Mouse (Mus musculus) embryo, embryonic 9.5 days (tissue): ENCODE results near the gene Plxna2.

Experiments used
- DNase-seq: peaks from one replicate; pipeline ENCODE4 v3.0.0-alpha.2; 2017; ENCODE audit errors: extremely low spot score

The Plxna2 gene

DNA sequence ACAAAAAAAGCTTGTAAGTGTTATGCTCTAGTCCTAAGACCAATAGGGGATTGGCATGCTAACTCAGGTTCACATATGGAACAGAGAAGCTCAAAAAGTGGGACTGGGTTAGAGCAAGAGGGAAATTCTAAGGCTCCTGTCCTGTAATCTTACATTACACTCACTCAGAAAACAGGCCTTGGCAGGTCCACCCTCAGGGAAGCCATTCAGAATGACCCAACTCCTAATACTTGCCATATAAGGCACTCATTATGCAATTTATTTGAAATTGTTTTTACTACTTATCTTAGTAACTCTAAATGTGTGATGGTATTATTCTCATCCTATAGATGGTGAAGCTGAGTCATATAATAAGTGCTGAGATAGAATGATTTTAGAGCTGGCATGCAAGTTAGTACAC lies 146.9 kb downstream of the Plxna2 start:
- DNase-seq, result no peak

GRCm38 (mm10) chr1:194768799-194769198 lies 150.8 kb downstream of the Plxna2 start:
- DNase-seq, result no peak

DNA sequence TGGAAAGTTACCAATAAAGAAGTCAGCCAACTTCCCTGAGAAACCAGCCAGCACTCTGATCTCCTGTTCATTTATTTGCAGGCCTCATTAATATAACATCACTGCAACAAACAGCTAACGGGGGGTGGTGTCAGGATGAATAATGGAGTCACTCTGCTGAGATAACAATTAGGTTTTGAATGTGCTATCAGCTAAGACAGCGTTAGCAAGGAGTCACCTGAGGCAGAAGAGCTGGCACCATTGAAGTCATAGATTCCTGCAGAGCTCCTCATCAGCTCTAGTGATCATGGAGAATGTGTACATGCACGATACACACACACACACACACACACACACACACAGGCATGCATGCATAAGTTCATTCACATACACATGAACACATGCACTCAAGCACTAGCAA lies 154.0 kb downstream of the Plxna2 start:
- no peak for DNase-seq

DNA sequence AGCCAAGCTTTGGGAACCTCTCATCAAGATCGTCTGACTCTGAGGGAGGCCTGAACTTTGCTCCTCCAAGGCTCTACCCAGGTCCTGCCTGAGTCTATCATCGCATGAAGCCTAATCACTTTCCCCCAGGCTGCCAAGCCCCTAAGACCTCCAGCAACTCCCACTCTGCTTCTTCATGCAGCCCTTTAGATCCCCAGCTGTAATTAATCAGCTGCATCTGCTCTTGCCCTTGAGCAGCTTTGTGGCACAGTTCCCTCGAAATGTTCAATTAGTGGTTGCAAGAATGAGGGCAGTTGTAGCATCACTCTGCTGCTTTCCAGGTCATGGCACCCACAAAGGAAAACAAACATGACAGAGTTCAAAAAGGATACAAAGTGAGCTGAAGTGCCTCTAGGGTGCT lies 155.9 kb downstream of the Plxna2 start:
- DNase-seq, result peak; percentile 4

DNA sequence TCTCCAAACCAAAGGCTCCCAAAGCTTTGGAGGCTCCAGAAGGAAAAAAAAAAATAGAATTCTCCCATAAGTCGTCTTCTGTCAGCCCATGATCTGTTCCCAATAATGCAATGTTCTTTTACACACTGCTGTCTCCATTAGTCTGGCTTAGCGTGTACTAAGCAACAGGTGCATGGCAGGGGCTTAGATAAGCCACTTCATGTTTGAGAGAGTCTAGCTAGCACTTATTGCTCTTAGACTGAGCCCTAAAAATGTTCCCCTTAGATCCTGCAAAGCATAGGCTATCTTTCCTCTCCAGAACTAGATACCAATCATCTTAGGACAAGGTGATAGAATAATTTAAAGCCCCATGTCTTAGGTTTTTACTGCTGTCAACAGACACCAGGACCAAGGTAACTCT lies 156.3 kb downstream of the Plxna2 start:
- DNase-seq, result no peak

DNA sequence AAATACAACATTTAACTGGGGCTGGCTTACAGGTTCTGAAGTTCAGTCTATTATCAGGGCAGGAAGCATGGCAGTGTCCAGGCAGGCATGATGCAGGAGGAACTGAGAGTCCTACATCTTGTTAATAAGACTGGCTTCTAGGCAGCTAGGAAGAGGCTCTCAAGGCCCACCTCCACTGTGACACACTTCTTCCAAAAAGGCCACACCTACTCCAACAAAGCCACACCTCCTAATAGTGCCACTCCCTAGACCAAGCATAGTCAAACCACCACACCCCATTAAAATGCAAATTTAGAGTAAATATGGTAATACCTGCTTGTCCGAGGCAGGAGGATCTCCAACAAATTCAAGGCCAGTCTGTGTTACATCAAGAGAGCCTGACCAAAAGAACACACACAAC lies 156.7 kb downstream of the Plxna2 start:
- DNase-seq, result no peak

- no peak for DNase-seq
Measured at GRCm38 (mm10) chr1:194775656-194776374, 157.8 kb downstream of the Plxna2 start.

DNA sequence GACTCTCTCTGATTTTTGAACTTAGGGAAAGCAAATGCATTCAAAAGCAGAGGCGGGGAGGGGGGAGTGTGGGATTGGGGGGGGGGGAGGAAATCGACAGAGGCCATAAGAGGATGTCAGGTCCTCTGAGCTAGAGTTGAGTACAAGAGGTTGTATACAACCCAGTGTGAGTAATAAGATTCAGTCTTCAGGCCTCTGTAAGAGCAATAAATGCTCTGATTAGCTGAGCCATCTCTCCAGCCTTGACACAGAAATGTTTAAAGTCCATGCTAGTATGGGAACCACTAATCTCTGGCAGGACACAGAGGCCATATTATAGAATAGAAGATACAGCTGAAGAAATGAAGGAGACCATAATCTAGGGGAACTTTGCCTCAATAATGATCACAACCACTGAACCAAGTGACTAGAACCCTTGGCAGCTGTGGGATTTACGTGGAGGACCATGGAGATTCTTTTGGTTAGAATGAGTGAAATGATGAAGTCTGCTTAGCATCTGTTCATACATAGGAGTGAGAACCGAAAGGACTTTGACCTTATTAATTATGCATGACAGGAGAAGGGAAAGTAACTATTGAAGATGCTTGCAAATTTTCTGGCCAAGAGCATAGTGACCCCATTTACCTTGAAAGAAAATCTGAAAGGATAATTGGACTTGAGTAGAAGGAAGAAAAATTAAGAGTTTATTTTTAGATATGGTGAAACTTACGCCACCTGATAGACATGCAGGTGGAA lies 158.7 kb downstream of the Plxna2 start:
- no peak for DNase-seq

DNA sequence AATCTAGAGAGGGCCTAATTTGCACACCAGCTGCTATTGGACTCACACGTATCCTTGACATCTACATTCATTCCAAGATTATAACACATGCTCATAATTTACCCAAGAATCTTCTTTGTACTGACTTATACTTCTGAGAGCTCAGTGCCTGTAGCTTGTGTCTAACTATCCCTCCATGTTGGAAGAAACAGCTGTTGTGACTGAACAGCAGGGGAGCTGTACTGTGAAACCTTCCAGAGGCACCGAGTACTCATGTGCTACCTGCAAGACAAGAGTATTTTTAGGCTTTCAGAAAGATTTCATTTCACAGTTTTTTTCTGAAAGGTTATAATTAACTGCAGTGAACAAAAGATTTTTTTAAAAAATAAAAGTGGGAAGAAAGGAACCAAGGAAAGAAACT lies 159.6 kb downstream of the Plxna2 start:
- no peak for DNase-seq

GRCm38 (mm10) chr1:194780392-194780791 lies 162.4 kb downstream of the Plxna2 start:
- no peak for DNase-seq

- DNase-seq, result no peak
Measured at GRCm38 (mm10) chr1:194780794-194781390, 162.9 kb downstream of the Plxna2 start.

DNA sequence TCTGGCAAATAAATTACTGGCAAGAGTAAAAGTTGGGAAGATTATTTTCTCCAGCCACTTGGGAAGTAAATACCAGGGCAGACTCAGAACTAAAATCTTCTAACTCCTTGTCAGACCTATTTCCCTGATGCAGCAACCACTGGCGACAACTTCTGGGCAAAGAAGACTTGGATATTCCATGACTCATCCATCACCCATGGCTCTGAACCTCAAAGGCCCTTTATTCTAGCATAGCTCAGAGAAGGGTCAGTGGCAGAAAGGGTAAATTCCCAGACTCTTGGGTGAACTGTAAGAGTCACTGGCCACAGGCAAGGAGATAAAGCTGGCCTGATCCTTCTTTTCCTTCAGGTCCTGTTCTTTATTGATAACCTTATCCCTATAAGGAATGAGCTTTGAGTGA lies 163.5 kb downstream of the Plxna2 start:
- DNase-seq, result no peak

DNA sequence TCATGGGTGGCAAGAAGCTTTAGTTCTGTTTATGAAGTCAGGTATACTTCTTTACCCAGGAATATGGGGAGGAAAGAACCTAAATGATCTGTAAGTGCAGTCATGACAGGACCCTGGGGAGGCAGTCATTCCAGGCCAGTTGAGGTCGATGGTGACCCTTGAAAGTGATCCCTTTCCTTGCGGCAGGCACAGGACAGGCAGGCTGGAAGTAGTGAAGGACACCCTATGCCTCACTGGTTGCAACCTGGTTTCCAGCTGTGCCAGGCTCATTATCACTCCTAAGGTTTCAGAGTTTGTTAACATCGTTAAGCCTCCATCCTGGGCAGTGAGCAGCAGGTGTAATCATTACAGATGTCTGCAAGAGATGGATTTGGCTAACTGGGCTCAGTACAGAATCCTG lies 164.3 kb downstream of the Plxna2 start:
- DNase-seq, result no peak

- no peak for DNase-seq
Measured at GRCm38 (mm10) chr1:194787626-194788025, 169.6 kb downstream of the Plxna2 start.

GRCm38 (mm10) chr1:194793226-194793924 lies 175.4 kb downstream of the Plxna2 start:
- DNase-seq, result no peak

- DNase-seq, result no peak
Measured at GRCm38 (mm10) chr1:194795316-194795715, 177.3 kb downstream of the Plxna2 start.

DNA sequence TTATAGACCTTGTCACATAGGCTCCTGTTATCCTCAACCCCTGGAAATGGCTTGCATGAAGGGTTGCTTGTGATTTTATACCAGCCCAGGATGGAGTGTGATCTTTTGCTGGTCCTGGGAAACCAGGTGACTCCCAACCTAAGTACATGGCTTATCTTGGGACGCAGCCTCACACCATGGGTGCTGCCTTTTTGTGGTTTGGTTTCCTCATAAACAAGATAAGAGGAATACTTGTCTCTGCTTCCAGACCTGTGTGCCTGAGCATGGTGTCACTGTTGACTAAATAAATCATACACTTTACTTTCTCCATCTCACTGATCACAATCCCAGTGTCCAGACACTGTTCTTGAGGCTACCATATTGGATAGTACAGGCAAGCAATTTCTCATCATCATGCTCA lies 179.8 kb downstream of the Plxna2 start:
- no peak for DNase-seq

DNA sequence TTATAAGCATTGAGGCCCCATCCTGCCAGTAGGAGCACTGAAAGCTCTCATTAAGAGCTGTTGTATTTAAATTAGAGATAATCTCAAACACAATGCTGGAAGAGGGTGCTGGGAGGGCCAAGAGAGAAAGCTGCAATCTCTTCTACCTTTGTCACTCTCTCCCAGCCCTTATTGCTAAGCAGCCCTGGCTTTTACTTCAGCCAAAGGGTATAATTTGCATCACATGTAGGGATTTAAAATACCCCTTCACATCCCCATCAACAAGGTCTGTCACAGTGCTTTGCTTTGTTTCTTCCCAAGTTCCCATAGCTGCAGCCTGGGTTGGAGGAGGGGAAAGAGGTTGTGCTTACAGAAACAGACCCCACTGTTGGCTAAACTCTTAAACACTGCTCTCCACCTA lies 180.5 kb downstream of the Plxna2 start:
- no peak for DNase-seq

- DNase-seq, result no peak
Measured at GRCm38 (mm10) chr1:194808261-194808660, 190.2 kb downstream of the Plxna2 start.

- DNase-seq, result no peak
Measured at GRCm38 (mm10) chr1:194808681-194809080, 190.7 kb downstream of the Plxna2 start.

DNA sequence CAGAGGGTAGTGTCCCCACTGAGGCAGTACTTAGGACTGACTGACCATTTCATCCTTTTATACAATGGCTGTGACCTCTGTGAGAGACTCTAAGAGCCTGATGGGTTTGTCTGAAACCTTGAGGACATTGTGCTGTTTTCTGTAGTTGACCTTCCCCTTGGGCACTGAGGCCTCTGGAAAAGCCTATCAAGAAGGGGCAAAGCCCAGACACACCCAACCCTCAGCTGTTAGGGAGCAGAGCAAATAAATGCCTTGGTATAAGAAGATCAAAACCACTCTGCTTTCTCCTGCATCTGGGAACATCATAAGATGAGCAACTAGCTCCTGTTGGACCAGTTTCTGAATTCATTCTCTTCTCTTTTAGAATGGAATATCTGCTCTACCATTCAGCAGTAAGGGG lies 191.6 kb downstream of the Plxna2 start:
- no peak for DNase-seq

- DNase-seq, result no peak
Measured at GRCm38 (mm10) chr1:194814187-194814586, 196.2 kb downstream of the Plxna2 start.
